Mouse (Mus musculus) spleen, postnatal 10 days (tissue): ENCODE results near the gene Cldnd2.
"Not testable (repeated sequence)": the region's sequence is repeated elsewhere in the genome, so short reads cannot be mapped to it uniquely, and the experiment has no call there.

ENCODE experiments used
- DNase-seq, 2 experiments: peaks; one replicate each; pipeline ENCODE4 v3.0.0; 2021 to 2022; ENCODE audit warnings: low spot score in 2 of 2

Gene Cldnd2

DNA sequence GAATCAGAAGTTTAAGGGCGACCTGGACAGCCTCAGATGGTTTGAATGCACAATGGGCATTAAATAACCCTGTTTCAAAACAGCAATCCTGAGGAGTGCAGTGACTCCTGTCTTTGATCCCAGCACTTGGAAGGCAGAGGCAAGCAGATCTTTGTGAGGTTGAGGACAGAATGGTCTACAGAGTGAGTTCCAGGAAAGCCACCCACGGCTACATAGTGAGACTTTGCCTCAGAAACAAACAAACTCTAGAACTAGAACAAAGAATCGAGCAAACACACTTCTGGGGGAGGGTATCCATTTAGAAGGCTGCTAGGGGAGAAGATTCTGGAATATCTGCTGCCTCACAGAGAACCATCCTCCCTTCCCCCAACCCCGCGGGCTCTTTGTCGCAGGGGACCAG is at the start of gene Cldnd2:
Cldnd2 (plus strand) TSS at position 301 of the 400 bp plus-strand sequence.
- no peak for DNase-seq

DNA sequence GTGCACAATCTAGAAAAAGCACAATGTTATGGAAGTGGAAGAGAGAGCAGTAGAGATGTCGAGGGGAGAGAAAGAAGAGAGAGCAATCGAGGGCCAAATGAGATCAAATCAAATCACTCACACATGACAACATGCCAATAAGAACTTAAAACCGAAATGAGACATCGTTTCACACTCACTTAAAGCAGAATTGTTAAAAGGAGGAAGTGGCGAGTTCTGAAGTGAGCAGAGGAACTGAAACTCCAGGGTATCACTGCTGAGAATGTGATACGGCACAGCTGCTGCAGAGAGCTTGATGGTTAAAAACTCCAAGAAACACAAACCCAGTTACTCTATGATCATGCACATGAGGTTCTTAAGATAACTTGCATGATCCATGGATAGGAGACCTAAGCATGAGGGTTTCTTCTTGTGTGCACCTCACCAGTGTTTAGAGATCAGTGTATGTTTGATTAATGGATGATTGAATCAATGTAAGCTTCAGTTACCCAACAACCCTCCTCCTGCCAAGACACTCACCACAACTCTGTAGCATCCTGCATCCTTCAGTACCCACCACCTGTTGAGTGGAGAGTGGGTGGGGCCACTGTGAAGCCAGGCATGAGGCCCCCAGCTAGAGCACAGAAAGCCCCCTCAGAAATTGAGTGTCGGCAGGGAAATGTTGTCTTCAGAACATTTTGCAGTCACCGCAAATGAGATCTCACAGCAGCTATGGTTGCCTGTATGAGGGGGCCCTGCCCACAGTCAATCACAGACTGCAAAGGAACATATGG is 48.0 kb upstream of the Cldnd2 start:
- DNase-seq = peak in 1 of 2 experiments; percentile 61

DNA sequence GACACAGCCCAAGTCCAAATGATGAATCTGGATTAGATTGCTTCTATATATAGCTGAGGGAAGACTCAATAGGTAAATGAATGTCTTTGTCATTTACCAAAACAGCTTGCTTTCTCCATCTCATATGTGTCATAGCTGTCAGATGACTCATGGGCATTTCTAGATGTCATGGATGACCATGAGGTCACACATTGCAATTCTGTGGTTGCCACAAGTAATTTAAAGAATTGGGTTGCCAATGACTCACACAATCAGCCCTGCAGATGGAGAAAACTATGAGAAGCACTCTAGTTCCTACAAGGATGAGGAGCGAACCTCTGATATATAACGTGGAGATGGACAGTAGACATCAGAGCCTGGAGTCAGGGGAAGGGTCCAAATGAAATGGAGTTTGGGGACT is 41.1 kb upstream of the Cldnd2 start:
- DNase-seq = no peak

DNA sequence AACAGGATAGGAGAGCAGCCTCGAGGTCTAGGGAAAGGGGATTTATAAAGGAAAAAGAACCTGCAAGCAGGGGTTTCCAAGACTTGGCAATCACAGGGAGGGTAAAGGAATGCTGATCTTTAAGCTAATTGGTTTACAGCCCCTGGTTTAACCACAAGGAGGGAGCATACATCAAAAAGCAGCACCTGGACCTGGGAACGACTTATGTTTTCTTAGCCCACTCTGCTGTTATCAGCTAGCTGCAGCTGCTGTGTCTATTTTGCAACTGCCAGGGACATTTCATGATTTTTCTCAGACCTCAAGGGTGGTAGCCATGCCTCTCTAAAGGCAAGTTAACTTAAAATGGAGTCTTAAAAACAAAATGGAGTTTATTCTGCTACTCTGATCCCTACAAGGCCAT is 37.9 kb upstream of the Cldnd2 start:
- DNase-seq = no peak

DNA sequence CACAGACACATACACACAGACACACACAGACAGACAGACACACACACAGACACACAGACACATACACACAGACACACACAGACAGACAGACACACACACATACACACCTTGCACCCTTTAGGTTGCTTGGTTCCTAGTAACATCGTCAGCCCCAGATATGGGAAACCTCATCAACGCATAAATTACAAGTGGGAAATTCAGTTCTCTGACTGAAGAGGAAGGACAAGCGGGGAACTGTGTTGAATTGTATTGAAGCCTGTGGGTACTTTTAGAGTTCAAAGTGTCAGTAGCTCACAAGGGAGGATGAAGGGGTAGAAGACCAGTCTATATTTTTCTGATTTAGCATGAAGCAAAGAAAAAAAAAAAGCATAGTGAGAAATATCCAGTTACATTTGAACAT is 33.0 kb upstream of the Cldnd2 start:
- DNase-seq = no peak

DNA sequence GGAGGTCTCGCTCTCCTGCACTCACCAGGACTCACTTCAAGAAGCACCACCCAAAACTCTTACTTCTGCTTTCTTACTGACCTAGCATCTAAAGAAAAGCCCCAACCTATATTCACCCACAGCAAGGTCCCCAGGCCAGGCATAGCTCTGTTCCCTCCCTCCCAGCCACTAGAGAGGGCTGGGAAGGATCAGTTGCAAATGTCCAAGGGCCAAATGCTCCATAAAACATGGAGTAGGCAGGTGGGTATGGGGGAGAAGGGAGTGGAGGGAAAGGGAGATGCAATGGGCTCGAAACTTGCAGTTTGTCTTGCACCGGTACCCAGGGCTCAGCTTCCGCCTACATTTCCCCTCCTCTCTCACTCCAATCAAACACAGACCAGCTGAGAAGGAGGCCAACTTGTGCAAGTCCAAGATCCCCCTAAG is 32.4 kb upstream of the Cldnd2 start, which contains the start of gene Siglecg:
Siglecg (plus strand) TSS at position 74 of the 423 bp plus-strand sequence.
- DNase-seq = peak; percentile 38 to 49

DNA sequence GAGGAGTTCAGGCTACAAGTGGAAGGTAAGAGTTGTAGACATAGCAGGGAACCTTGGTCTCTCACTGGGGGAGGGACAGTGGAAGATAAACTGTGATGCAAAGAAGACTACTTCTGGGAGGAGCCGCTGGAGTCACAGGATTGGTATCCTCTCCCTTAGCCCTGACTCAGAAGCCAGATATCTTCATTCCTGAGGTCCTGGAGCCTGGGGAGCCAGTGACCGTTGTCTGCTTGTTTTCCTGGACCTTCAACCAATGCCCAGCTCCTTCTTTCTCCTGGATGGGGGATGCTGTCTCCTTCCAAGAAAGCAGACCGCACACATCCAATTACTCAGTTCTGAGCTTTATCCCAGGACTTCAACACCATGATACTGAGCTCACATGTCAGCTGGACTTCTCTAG is 31.5 kb upstream of the Cldnd2 start:
- no peak for DNase-seq

DNA sequence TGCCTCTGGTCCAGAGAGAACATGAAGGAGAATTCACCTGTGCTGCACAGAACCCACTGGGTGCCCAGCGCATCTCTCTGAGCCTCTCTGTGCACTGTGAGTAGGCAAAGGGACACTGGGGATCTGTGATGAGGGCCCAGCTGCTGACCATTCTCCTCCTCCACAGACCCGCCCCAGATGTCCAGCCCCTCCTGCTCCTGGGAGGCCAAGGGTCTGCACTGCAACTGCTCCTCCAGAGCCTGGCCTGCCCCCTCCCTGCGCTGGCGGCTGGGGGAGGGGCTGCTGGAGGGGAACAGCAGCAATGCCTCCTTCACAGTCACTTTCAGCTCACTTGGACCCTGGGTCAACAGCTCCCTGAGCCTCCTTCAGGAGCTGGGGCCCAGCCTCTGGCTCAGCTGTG is 28.9 kb upstream of the Cldnd2 start:
- DNase-seq = not testable (repeated sequence)

DNA sequence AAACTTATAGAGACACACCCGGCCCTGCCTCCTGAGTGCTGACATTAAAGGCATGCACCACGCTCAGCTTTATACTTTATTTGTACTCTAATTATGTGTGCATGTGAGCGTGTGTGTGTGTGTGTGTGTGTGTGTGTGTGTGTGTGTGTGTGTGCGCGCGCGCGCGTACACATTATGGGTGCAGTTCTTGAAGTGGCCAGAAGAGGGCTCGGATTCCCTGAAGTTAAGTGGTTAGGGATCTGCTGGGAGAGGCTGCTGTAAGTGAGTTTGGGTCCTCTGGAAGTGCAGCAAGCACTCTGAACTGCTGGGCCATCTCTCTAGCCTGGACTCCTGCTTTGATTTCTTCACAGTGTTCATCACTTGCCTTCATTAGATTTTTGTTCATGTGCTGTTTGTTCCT is 23.3 kb upstream of the Cldnd2 start:
- peak in 1 of 2 experiments; percentile 32 for DNase-seq

DNA sequence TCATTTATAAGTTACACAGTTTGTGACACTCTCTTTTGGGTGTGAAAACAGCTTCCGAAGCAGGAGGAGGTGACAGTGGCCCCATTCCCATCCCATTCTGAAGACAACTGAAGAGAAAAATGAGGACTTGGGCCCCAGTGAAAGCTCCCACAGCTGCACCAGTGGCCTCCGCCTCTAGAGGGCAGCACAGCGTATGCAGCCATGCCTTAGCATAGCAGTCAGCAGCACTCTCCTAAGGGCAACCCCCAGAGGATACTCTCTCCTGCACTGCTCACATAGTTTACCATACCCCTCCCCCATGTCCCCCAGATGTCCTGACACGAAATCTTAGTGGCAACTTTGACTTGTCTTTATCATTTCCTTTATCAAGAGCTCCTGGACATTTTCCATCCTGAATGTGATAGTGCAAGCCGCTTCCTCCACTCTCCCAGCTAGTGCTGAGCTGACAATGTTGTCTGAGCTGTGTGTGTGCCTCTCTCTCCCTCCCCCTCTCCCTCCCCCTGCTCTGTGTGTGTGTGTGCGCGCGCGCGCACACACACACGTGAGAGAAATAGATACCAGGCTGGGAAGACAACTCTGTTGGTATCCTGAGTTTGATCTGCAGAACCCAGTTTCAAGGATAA is 17.5 kb upstream of the Cldnd2 start:
- peak; percentile 72 to 87 for DNase-seq

DNA sequence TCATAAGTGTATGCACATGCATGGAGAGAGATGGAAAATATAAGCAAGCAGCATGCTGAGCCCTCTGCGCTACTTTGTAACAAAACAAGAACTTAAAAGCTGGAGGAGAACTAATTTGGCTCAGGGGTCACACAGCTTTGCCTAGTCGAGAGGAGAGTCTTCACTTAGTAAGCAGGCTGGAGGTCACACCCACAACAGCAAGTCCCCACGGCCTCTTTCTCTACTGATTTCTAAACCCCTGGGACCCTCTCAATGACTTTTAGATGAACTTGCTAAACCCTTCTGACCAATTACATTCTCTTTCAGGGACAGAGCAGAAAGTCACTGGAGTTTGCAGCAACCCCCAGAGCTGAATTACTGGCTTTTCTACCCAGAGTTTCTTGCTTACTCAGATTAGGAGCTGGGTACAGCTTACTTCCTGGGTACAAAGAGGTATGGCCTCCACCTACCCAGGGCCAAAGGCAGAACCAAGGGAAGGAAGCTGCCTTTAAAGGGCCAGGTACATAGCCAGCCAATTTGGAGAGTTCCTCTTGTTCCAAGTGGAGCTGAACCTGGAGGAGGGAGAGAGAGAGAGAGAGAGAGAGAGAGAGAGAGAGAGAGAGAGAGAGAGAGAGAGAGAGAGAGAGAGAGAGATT is 16.5 kb upstream of the Cldnd2 start:
- no peak for DNase-seq

DNA sequence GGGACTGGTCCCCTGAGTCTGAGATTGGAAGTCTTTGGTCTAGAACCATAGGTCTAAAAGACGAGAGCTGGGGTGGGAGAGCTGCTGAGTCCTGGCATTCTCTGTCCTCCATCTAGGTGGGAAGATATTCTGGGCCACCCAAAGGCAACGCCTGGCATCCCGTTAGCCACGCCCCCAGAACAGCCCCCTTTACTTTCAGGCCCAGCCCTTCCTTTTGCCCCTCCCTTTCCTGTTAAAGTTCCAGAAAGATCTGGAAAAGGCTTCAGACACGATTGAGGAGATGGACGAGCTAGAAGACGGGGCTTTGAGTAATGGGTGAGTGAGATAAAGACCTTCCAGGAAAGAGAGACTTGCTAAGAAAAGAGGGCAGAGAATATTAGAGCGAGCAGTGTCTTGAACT is 13.2 kb upstream of the Cldnd2 start, which contains the start of gene Lim2:
Lim2 (plus strand) TSS at position 265 of the 400 bp plus-strand sequence.
- DNase-seq = no peak

DNA sequence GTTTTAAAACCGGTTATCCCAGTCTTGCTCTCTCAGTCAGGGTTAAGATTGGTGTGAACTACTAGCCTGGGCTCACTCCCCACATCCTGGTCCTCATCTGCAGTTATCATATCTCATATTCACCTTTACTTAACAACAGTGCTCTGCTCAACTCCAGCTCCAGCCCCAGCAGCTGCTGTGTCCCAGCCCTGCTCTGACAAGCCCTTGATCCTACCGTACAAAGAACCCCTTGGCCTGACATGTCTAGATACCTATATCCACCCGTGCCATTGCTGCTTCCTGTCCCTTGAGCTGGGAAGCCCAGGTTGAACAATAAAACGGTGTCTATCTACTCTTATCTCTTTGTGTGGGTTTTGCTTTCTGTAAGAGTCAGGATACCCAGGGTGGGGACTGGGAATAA is 11.1 kb upstream of the Cldnd2 start:
- DNase-seq = no peak

DNA sequence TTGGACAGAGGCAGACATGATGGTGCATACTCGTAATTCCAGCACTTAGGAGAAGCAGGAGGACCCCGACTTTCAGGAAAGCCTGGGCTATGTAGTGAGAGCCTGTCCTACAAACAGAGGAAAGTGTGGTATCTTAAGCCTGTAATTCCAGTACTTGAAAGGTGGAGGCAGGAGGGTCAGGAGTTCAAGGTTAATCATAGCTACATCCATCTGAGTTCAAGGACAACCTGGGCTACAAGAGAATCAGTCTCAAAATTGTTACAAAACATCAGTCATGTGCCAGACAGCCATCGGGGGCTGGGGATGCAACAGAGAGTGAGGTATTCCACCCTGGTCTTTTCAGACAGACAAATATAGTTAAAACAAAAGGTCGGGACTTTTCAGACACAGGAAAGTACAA is 7.7 kb upstream of the Cldnd2 start:
- DNase-seq = no peak

DNA sequence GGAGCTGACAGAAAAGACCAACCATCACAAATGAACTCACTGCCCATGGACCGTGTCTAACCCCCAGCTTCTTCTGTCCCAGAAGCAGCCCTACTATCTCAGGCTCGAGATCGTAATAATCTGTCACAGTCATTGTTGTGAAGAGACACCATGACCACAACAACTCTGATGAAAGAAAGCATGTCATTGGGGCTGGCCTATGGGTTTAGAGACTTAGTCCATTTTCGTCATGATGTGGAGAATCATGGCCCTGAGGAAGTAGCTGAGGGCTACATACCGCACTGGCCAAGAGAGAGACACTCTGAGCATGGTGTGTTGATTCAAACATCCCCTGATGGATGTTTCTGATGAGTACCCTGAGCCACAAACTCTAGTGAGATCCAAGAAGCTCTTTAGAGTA is 5.9 kb upstream of the Cldnd2 start:
- DNase-seq = no peak

DNA sequence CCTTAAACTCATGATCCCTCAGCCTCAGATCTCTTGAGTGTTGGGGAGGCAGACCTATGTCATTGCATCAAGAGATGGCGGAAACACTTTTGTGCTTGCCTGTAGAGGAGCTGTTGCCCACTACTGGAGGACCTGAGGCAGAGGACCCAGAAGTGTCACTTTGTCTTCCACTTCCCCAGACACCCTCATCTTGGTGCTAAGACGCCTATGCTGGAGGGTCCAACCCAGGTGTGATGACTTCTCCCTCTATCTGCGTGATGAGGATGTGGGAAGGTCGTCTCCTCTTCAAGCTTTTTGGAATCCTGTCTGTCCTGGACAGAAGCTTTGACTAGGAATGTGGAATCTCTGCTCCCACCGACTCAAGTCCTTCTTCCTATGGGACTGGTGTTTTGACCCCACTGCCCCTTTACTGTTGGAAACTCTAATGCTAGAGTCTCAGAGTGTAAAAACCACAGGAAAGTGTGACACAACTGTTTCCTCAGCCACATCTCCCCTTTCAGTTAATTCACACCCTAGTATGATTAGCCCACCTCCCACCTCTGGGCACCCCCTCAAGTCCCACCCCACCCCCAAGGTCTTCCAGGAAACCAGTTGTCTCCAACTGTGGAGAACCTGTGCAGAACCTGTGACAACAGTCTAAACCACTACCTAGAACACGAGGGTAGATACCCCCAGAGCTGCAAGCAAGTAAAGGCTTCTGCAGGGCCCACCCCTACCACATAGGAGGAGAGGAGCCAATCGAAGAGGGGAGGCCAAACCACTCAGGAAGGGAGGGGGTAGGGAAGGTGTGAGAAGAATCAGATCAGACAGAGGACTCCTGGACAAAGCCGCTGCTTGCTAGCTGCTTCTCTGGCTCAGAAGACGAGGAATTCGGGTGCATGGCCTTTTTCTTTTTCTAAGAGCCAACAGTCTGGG is 4.0 kb upstream of the Cldnd2 start, which contains the start of gene Nkg7:
Nkg7 (plus strand) TSS at position 733 of the 915 bp plus-strand sequence.
- DNase-seq = no peak

DNA sequence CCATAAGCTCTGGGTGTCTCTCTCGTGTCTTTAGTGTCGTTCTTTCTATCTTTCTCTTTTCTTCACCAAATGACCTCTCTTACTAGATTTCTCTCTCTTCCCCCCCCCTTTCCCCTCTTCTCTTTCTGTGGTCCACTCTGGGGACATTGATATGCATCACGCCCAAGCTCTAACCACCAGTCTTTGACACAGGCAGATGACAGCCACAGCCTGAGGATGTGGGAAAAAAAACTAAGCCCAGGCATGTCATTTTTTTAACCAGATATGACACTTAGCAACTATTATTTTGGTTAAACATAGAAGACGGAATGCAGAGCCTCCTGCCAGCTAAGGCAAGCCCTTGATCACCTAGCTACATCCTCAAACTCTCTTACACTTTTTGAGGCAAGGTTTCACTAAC is 2.0 kb upstream of the Cldnd2 start:
- no peak for DNase-seq

DNA sequence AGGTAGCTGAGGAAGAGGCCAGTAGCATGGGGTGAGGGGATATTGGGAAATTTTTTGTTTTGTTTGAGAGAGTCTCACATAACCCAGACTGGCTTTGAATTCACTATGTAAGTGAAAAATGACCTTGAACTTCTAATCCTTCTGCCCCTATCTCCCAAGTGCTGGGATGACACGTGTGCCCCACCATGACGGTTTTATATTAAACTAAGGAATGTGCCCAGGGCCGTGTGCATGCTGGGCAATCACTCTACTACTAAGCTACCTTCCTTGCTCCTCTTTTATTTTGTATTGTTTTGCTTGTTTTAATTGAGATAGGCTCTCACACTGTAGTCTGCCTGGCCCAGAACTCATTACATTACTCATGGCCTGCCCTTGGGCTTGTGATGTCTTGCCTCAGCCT is 489 bp downstream of the Cldnd2 start:
- no peak for DNase-seq

DNA sequence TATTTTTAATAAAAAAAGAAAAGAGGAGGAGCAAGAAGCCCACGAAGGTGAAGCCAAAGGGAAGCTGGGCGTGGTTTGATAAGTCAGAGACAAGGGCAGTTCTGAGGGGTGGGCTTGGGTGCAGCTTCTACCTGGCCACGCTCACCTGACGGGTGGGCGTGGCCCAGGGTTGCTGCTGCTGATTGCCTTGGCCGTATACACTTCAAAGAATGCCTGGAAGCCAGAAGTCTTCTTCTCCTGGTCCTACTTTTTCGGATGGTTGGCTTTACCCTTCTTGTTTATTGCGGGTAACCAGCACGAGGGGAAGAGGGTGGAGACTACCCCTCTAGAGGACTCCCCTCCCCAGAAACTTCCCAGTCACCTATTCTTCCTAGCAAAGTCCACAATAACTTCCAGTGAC is 2.1 kb downstream of the Cldnd2 start:
- no peak for DNase-seq

DNA sequence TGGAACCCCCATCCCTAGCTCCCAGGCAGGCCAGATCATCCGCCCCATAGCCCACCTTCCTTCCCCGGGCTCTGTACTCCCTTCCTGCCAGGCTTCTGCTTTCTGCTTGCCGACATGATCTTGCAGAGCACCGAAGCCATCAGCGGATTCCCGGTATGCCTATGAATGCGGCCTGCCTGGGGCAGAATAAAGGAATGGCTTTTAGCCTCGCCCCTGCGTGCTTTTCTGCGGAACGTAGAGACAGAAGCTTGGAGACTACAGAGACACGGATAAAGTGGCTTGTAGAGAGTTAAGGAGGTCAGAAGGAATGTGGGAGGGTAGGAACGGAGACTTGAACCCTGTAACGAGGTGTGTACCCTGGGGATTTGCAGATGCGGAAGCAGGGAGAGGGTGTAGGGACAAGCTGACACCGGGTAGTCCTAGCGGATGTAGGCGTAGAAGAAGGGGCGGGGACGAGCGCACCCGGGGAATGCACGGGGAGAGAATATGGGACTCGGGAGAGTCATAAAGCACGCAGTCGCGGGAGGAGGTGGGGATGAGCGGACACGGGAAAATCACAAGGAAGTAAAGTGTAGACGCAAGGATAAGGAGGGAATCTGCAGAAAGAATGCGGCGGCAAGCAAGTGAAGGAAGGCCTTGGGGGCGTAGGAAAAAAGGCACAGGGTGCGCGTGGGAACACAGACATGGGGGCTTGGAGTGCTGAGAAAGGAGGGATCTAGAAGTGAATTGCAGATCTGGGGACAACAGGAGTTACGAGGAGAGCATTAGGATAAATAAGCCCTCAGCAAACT is 2.7 kb downstream of the Cldnd2 start:
- DNase-seq = peak; percentile 63 to 76

DNA sequence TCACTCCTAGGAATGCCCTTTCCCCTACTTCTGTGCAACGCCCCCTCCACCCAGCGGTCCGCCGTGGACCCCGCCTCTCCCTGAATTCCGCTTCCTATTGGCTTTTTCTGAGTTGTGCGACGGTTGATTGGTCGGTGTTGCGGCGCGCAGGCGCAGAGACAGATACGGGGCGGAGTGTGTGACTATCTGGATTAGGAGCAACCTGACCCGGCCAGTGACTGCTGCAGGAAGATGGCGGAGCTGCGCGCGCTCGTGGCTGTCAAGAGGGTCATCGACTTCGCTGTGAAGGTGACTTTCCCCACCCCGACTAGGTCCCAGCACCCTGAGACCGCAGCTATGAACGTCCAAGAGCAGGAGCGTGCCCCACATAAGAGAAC is 3.3 kb downstream of the Cldnd2 start, which contains the start of the genes Etfb and Gm45233:
Etfb (plus strand) TSS at position 167 of the 377 bp plus-strand sequence.
Gm45233 (plus strand) TSS at position 212 of the 377 bp plus-strand sequence.
- peak; percentile 79 to 93 for DNase-seq
